Mouse (Mus musculus) midbrain, embryonic 13.5 days (tissue): Measurements from ENCODE around the gene Kcnk4. TPM values are rescaled to one million over a fixed set of nuclear protein-coding genes. Genes with fewer than 3 reads are reported as not detected.

Experiments used
- ATAC-seq: fragments of 200-750 bp; cut with Nextera tagmentation; 2 replicates; pipeline ENCODE4 v1.8.0; 2017; ENCODE audit warnings: mild to moderate bottlenecking, moderate TSS enrichment, moderate library complexity
- H3K27ac ChIP-seq: fragments of 300-500 bp; sonication (generic); 2 replicates; pipeline ENCODE4 v1.5.1; 2015; ENCODE audit warnings: inconsistent platforms, mild to moderate bottlenecking, moderate library complexity
- H3K27me3 ChIP-seq: fragments of 300-500 bp; sonication (generic); 2 replicates; pipeline ENCODE4 v1.6.1; 2015; ENCODE audit warnings: mild to moderate bottlenecking, inconsistent platforms
- H3K36me3 ChIP-seq: fragments of 300-500 bp; sonication (generic); 2 replicates; pipeline ENCODE4 v1.6.1; 2015; ENCODE audit warnings: mild to moderate bottlenecking, inconsistent platforms
- H3K4me1 ChIP-seq: fragments of 300-500 bp; sonication (generic); replicated peaks from 2 replicates; pipeline ENCODE4 v1.6.1; 2015; ENCODE audit warnings: inconsistent platforms
- H3K4me2 ChIP-seq: fragments of 300-500 bp; sonication (generic); replicated peaks from 2 replicates; pipeline ENCODE4 v1.6.1; 2015; ENCODE audit warnings: moderate library complexity, mild to moderate bottlenecking, inconsistent platforms
- H3K4me3 ChIP-seq: fragments of 300-500 bp; sonication (generic); replicated peaks from 2 replicates; pipeline ENCODE4 v1.5.1; 2015; ENCODE audit warnings: mild to moderate bottlenecking, inconsistent platforms
- H3K9ac ChIP-seq: fragments of 300-500 bp; sonication (generic); replicated peaks from 2 replicates; pipeline ENCODE4 v1.6.1; 2015; ENCODE audit warnings: mild to moderate bottlenecking, inconsistent platforms
- H3K9me3 ChIP-seq: fragments of 300-500 bp; sonication (generic); 2 replicates; pipeline ENCODE4 v1.6.1; 2016; ENCODE audit warnings: mild to moderate bottlenecking, inconsistent platforms
- WGBS: fragments of 180-500 bp; shearing (Covaris S2); methylation state at CpG from one replicate; pipeline ENCODE4 v1.1.7; 2015; 5-methylcytosine and 5-hydroxymethylcytosine counted together
- microRNA-seq: library from miRNA; unstranded; fragments of <30 nt; microRNA quantifications from one replicate; pipeline ENCODE4, GENCODE M21; 2016
- polyA plus RNA-seq: library from polyadenylated mRNA; unstranded; fragments of >200 nt; fragmentation: Nextera tagmentation; extraction: Ambion mirVana; gene quantifications from 2 replicates; pipeline ENCODE4 v1.2.1, GENCODE M21; 2015

Gene Kcnk4
- polyA plus RNA-seq, 1 experiment from 2014 or later, result 0.79 TPM

GRCm38 (mm10) chr19:6876799-6877198 lies 57.5 kb downstream of the Kcnk4 start:
- Histone ChIP-seq H3K4me1 (no peaks in the 10 kb centered on the region), H3K36me3 (no peaks in the 10 kb centered on the region), H3K27me3 (no peaks in the 10 kb centered on the region), H3K4me2 (no peak overlapping the region), H3K4me3 (no peak overlapping the region), H3K9me3 (peaks cover 10% of the 10 kb centered on the region), H3K9ac (no peak overlapping the region), H3K27ac (no peak overlapping the region)
- ATAC-seq, result no peak

DNA sequence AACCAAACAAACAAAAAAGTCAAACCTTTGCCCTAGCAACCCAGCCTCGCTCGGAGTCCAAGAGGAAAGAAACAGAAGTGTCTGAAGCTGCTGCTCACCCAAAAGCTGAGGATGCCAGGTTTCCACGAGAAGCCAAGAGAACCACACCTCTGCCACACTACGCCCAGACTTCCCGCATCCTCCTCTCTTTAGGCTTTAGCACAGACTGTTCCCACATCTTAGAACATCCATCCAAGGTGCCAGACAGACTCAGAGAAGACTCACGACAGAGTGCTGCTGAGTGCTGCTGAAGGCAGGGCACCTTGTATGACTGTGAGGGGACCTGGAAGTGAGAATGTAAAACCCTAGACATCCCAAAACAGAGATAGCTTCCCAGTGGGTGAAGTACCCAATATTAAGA lies 58.5 kb downstream of the Kcnk4 start:
- H3K36me3 ChIP-seq, result no peaks in the 10 kb centered on the region
- no peaks in the 10 kb centered on the region for H3K4me1 ChIP-seq
- H3K27ac ChIP-seq, result no peak overlapping the region
- H3K9ac ChIP-seq, result no peak overlapping the region
- peaks cover 10% of the 10 kb centered on the region for H3K9me3 ChIP-seq
- no peak overlapping the region for H3K4me3 ChIP-seq
- no peak overlapping the region for H3K4me2 ChIP-seq
- no peaks in the 10 kb centered on the region for H3K27me3 ChIP-seq
- ATAC-seq, result no peak
- 89% methylated on average over 6 of the region's 6 CpGs for WGBS

DNA sequence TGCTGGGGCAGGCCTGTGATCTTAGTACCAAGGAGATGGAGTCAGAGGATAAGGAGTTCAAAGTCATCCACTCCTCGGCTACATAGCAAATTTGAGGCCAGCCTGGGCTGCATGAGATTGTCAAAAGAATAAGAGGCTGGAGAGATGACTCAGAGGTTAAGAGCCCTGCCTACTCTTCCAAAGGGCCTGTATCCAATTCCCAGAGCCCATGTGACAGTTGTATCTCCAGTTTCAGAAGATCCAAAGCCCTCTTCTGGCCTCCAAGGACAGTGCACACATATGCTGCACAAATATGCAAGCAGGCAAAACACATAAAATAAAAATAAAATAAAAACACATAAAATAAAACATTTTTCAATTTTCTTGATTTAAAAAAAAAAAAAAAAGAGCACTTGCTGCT lies 60.1 kb downstream of the Kcnk4 start:
- Histone ChIP-seq H3K4me1 (no peaks in the 10 kb centered on the region), H3K4me3 (no peak overlapping the region), H3K9me3 (peaks cover 7% of the 10 kb centered on the region; the same call in 1 of the 2 replicates), H3K36me3 (no peaks in the 10 kb centered on the region), H3K9ac (no peak overlapping the region), H3K4me2 (no peak overlapping the region), H3K27me3 (no peaks in the 10 kb centered on the region), H3K27ac (no peak overlapping the region)
- WGBS, result 69% methylated on average over 1 of the region's 1 CpGs
- ATAC-seq, result no peak

Small RNAs within 50 kb of the gene (microRNA-seq; reads per million reads assigned to microRNA genes)
- 1.9 reads per million for gene Mir6990

Other genes starting within 250 kb of the Kcnk4 start
- 4.9 and 5.4 TPM in 2 replicates for gene Rps6ka4, start 93.9 kb downstream of the Kcnk4 start, polyA plus RNA-seq
- 0.22 and 0.51 TPM in 2 replicates for gene Ccdc88b, start 76.3 kb downstream of the Kcnk4 start, polyA plus RNA-seq
- 136 and 139 TPM in 2 replicates for gene Trmt112, start 24.8 kb downstream of the Kcnk4 start, polyA plus RNA-seq
- gene Prdx5, start 24.4 kb downstream of the Kcnk4 start, polyA plus RNA-seq, result 231 and 236 TPM in 2 replicates
- gene Esrra, start 12.7 kb downstream of the Kcnk4 start, polyA plus RNA-seq, result 14.5 and 18.3 TPM in 2 replicates
- gene Catsperz, start 9.1 kb downstream of the Kcnk4 start, polyA plus RNA-seq, result 0.55 TPM in 1 of 2 replicates, not detected in the other
- gene Bad, start 7.3 kb upstream of the Kcnk4 start, polyA plus RNA-seq, result 75.5 and 84.3 TPM in 2 replicates
- 46.1 and 50.3 TPM in 2 replicates for gene Gpr137, start 8.0 kb upstream of the Kcnk4 start, polyA plus RNA-seq
- gene Ppp1r14b, start 40.5 kb upstream of the Kcnk4 start, polyA plus RNA-seq, result 116 and 151 TPM in 2 replicates
- 9.6 and 11.6 TPM in 2 replicates for gene Plcb3, start 42.0 kb upstream of the Kcnk4 start, polyA plus RNA-seq
- 88.5 and 100 TPM in 2 replicates for gene Fkbp2, start 46.0 kb upstream of the Kcnk4 start, polyA plus RNA-seq
- 23.2 and 28.3 TPM in 2 replicates for gene Vegfb, start 53.1 kb upstream of the Kcnk4 start, polyA plus RNA-seq
- 24.2 and 25.4 TPM in 2 replicates for gene Dnajc4, start 58.1 kb upstream of the Kcnk4 start, polyA plus RNA-seq
- gene Nudt22, start 61.6 kb upstream of the Kcnk4 start, polyA plus RNA-seq, result 20.2 and 21.7 TPM in 2 replicates
- gene Trpt1, start 61.6 kb upstream of the Kcnk4 start, polyA plus RNA-seq, result 15.6 and 15.8 TPM in 2 replicates
- 3.9 and 4.8 TPM in 2 replicates for gene Fermt3, start 85.0 kb upstream of the Kcnk4 start, polyA plus RNA-seq
- gene Stip1, start 105.5 kb upstream of the Kcnk4 start, polyA plus RNA-seq, result 258 and 273 TPM in 2 replicates
- 2.9 and 3.0 TPM in 2 replicates for gene Macrod1, start 122.3 kb upstream of the Kcnk4 start, polyA plus RNA-seq
- 8.3 and 9.2 TPM in 2 replicates for gene Flrt1, start 171.2 kb upstream of the Kcnk4 start, polyA plus RNA-seq